Mouse (Mus musculus) CH12.LX (cell line): ENCODE data around the gene Zfp384.

Source experiments
- CTCF ChIP-seq, 2 experiments: IDR thresholded peaks in 1 of 2; conservative IDR thresholded peaks in 1 of 2; 2 replicates each; pipeline ENCODE4 v1.5.1; 2011 to 2012; ENCODE audit warnings: low read depth in 2 of 2, low read length in 2 of 2, improper control_type of control experiment in 1 of 2, inconsistent platforms in 1 of 2, mild to moderate bottlenecking in 1 of 2, moderate library complexity in 1 of 2
- EP300 ChIP-seq: IDR thresholded peaks from 2 replicates; pipeline ENCODE4 v1.6.1; 2011; ENCODE audit warnings: low read length, improper control_type of control experiment
- MAFK ChIP-seq: IDR thresholded peaks from 2 replicates; pipeline ENCODE4 v1.6.1; 2011; ENCODE audit warnings: low read length, improper control_type of control experiment; ENCODE audit not compliant: insufficient replicate concordance
- POLR2A ChIP-seq: IDR thresholded peaks from 2 replicates; pipeline ENCODE4 v1.6.1; 2011; ENCODE audit warnings: low read depth, mild to moderate bottlenecking, improper control_type of control experiment, low read length
- SMC3 ChIP-seq: IDR thresholded peaks from 2 replicates; pipeline ENCODE4 v1.6.1; 2011; ENCODE audit warnings: low read depth, low read length, improper control_type of control experiment
- UBTF ChIP-seq: IDR thresholded peaks from 2 replicates; pipeline ENCODE4 v1.6.1; 2012; ENCODE audit warnings: low read depth, mild to moderate bottlenecking, inconsistent platforms, low read length, improper control_type of control experiment, moderate library complexity

DNA sequence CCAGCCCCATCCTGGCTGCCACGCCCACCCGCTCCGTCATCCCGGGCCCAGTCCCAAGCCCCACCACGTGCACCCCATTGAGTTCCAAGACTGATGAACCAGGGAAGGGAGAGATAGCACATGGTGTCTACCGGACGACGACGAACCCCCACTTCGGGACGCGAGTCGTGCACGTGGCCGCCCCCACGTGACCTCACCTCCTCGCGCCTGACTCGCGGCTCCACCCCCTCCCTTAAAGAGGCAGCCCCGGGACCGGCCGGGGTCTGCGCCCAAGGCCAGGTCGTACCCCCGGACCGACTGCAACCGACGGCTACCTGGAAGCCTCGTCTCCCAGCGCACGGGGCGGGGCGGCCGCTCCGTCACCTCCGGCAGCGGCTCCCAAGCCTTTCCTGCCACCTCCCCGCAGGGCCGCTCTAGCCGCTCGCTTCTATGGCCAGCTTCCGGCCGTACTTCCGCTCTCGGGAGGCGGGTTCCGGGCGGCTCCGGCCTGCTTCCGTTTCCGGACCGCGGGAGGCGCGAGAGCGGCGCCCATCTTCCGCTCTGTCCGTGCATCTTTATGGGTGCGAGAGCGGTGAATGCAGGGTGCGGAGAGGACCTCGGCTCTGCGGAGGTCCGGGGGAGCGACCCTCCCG is 43.7 kb upstream of the Zfp384 start, which contains the start of gene Cops7a:
- no peak for TF ChIP-seq CTCF (conservative IDR thresholded peaks at IDR 0.05 in 1 of 2, IDR thresholded peaks at IDR 0.05 in 1 of 2; ENCODE audit: low read depth in 2 of 2, low read length in 2 of 2)
- TF ChIP-seq EP300 = no peak
- TF ChIP-seq POLR2A = peak; percentile 90
- no peak for TF ChIP-seq SMC3
- no peak for TF ChIP-seq UBTF
- TF ChIP-seq MAFK = no peak
